Mouse (Mus musculus) bone marrow, adult 2 months (tissue): ENCODE data around the gene Gm21981. TPM values are rescaled to one million over a fixed set of nuclear protein-coding genes. Genes with fewer than 3 reads are reported as not detected.
A peak's percentile ranks its signal among the peaks of the same experiment; 100 is the strongest.

Source experiments
- H3K27ac ChIP-seq: fragments of 200-500 bp; 2 replicates; pipeline ENCODE4 v1.5.1; 2012; ENCODE audit warnings: low read depth, mild to moderate bottlenecking, control low read depth, inconsistent platforms, low read length; ENCODE audit not compliant: control insufficient read depth, poor library complexity, insufficient read depth
- H3K4me1 ChIP-seq: fragments of 200-500 bp; 2 replicates; pipeline ENCODE4 v1.6.1; 2011; ENCODE audit warnings: low read length; ENCODE audit not compliant: control insufficient read depth, insufficient read depth
- H3K4me3 ChIP-seq: fragments of 200-500 bp; replicated peaks from 2 replicates; pipeline ENCODE3; 2011; ENCODE audit warnings: mild to moderate bottlenecking, low read depth, low read length, control low read depth; ENCODE audit not compliant: control insufficient read depth
- CTCF ChIP-seq: fragments of 200-500 bp; IDR thresholded peaks from 2 replicates; pipeline ENCODE4 v1.5.1; 2011; ENCODE audit warnings: low read length, control low read depth; ENCODE audit not compliant: control insufficient read depth, insufficient read depth
- POLR2A ChIP-seq: fragments of 200-500 bp; IDR thresholded peaks from 2 replicates; pipeline ENCODE4 v1.6.1; 2011; ENCODE audit warnings: low read depth, mild to moderate bottlenecking, control low read depth, low read length, borderline replicate concordance; ENCODE audit not compliant: control insufficient read depth
- WGBS: fragments of 180-500 bp; shearing (Covaris S2); methylation state at CpG from one replicate; pipeline ENCODE4 v1.1.7; 2018; 5-methylcytosine and 5-hydroxymethylcytosine counted together
- polyA plus RNA-seq: library from polyadenylated mRNA; stranded (reverse); fragments of >200 nt; gene quantifications from 2 replicates; pipeline ENCODE4 v1.2.4, GENCODE M21; 2011; ENCODE audit warnings: low replicate concordance; ENCODE audit not compliant: missing spikeins, insufficient read depth, insufficient read length

Gm21981 gene
- polyA plus RNA-seq, 1 experiment, result not detected

DNA sequence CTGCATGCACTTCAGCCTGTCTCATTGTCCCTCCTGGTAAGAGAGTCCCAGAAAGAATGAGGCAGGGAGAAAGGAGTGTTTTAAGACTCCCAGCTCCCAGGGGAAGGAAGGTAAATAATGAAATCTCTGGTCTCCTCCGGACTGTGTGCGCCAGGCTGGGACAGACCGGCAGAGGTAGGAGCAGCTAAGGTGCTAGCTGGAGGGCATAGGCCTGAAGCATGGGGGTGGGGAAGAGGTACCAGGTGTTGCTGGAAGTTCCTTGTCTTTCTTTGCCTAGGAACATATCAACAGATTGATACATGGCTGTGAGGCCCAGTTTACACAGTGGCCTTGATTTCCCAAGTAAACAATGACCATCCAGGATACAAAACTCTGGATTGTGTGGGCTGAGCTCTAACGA, 14.7 kb upstream of the Gm21981 start:
- TF ChIP-seq CTCF, result no peak
- no peak for TF ChIP-seq POLR2A
- Histone ChIP-seq H3K27ac (no peak overlapping the region), H3K4me3 (no peak overlapping the region), H3K4me1 (no peaks in the 10 kb centered on the region)
- WGBS, result 80% methylated on average over 4 of the region's 4 CpGs

DNA sequence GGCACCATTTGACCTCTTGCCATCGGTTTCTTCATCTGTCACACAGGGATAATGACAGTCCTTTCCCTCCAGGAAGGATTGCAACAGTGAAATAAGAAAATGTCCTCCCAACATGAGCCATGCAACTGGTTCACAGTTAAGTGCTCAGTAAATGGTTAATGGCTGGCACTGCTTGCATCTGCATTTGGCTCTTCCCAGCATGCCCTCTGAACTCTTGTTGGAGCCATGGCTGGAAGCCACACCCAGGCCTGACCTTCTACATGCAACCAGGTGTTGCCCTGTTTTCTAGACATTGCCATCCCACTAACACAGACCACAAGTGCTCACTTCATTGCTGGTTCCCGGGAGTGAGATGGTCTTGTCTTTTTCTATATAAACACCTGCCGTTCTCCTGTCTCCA, 13.7 kb upstream of the Gm21981 start:
- WGBS, result 79% methylated on average over 3 of the region's 3 CpGs
- H3K27ac ChIP-seq, result no peak overlapping the region

GRCm38 (mm10) chr17:47706196-47706595, 11.9 kb upstream of the Gm21981 start:
- TF ChIP-seq CTCF (no peak), POLR2A (no peak)
- Histone ChIP-seq H3K27ac (no peak overlapping the region), H3K4me3 (no peak overlapping the region), H3K4me1 (no peaks in the 10 kb centered on the region)
- WGBS, result 81% methylated on average over 1 of the region's 1 CpGs

More for the DNA sequence above, 13.7 kb upstream of the Gm21981 start:
- H3K4me1 ChIP-seq, result no peaks in the 10 kb centered on the region
- no peak for TF ChIP-seq CTCF
- no peak for TF ChIP-seq POLR2A
- H3K4me3 ChIP-seq, result no peak overlapping the region

DNA sequence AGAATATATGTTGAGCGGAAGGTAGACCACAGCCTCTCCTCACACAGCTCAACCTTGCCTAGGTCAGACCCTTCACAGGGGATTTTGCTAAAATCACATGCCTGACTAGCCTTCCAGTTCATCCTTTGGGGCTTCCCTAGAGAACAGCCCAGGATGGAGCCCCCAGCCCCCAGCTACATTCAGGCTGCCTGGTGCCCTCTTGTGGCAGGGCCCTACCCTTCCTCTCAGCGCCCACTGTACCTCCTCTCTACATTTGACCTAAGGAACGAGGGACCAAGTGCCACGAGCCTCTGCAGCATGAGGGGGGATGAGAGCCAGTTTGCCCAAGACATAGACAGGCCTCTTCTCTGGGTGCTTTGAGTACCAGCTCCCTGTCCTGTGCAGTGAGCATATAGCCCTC, 10.4 kb upstream of the Gm21981 start:
- H3K4me1 ChIP-seq, result no peaks in the 10 kb centered on the region
- no peak for TF ChIP-seq POLR2A
- TF ChIP-seq CTCF, result no peak
- H3K4me3 ChIP-seq, result no peak overlapping the region
- WGBS, result 69% methylated on average over 4 of the region's 4 CpGs
- H3K27ac ChIP-seq, result no peak overlapping the region

- Histone ChIP-seq H3K4me1 (no peaks in the 10 kb centered on the region), H3K27ac (no peak overlapping the region), H3K4me3 (no peak overlapping the region)
- TF ChIP-seq CTCF (no peak), POLR2A (no peak)
- WGBS, result 76% methylated on average over 20 of the region's 20 CpGs
Measured at GRCm38 (mm10) chr17:47703556-47703955, 9.3 kb upstream of the Gm21981 start.

GRCm38 (mm10) chr17:47702548-47703345, 8.5 kb upstream of the Gm21981 start:
- Histone ChIP-seq H3K27ac (no peak overlapping the region), H3K4me3 (no peak overlapping the region), H3K4me1 (no peaks in the 10 kb centered on the region)
- TF ChIP-seq POLR2A, result no peak
- no peak for TF ChIP-seq CTCF
- WGBS, result 81% methylated on average over 28 of the region's 28 CpGs

- 75% methylated on average over 9 of the region's 9 CpGs for WGBS
- Histone ChIP-seq H3K4me3 (no peak overlapping the region), H3K27ac (no peak overlapping the region), H3K4me1 (no peaks in the 10 kb centered on the region)
- no peak for TF ChIP-seq CTCF
- peak; percentile 16; the same call in 1 of the 2 replicates for TF ChIP-seq POLR2A
Measured at GRCm38 (mm10) chr17:47701793-47702192, 7.5 kb upstream of the Gm21981 start.

GRCm38 (mm10) chr17:47699055-47699454, 4.8 kb upstream of the Gm21981 start:
- TF ChIP-seq CTCF (no peak), POLR2A (no peak)
- WGBS, result 78% methylated on average over 2 of the region's 2 CpGs
- no peak overlapping the region for H3K4me3 ChIP-seq
- H3K27ac ChIP-seq, result no peak overlapping the region
- H3K4me1 ChIP-seq, result no peaks in the 10 kb centered on the region

DNA sequence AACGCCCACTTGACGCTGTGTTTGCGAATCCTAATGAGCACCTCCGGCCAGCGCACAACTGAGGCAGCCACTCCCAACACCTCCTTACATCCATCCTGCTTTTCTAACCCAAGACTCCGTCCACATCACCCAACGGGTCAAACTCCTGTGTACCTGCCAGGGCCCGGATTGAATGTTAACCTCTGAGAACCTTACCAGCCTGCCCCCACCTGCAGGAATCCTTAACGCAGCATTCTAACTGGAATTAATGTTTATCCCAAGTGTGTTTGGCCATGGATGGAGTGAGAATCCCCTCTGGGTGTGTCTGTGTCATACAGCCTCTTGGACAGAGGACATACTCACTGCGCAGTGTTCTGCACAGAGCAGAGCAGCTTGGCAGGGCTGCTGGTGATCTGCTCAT, 3.9 kb upstream of the Gm21981 start:
- Histone ChIP-seq H3K27ac (no peak overlapping the region), H3K4me3 (no peak overlapping the region), H3K4me1 (no peaks in the 10 kb centered on the region)
- WGBS, result 88% methylated on average over 10 of the region's 10 CpGs
- no peak for TF ChIP-seq POLR2A
